Mouse (Mus musculus): ENCODE results near the gene Camkmt.

DNA sequence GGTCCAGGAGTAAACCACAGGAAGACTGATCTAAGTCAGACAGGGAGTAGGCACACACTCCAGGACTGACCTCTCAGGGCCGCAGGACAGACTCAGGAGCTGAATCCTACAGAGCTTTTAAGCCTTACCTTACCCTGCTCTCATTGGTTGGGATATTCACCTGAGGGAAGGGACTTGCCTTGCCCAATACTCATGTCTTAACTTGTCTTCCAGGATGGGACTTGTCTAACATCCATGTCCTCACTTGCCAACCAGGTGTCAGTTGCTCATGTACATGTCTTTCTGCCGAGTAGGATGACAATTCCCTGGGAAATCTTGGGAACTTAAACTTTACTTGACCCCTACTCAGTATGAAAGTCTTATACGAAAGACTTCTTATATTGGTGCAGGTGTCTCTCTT is 9.9 kb downstream of the Camkmt start:
- no peak for TF ChIP-seq HCFC1 (IDR thresholded peaks at IDR 0.05; ENCODE audit: borderline replicate concordance, insufficient read depth, low read length)
- no peak for TF ChIP-seq CHD2 (IDR thresholded peaks at IDR 0.05; ENCODE audit: low read depth, low read length)

Data from ES-E14 (cell line).